ENCODE assay signal across 10 mouse cellular contexts in the genomic region with DNA sequence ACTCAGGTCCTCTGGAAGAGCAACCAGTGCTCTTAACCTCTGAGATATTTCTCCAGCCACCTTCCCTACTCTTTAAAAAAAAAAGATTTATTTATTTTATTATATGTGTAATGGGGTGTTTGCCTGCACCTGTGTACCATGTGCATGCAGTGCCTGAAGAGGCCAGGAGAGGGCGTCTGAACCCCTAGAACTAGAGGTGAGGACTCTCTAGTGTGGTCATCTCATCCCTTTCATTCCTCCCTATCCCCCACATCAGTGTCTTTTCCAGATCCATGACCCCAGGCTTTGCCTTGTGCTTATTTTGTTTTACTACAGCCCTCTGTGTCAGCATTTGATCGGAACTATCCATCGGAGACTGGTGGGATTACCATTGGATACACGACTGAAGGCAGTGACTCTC. TPM values are rescaled to one million over a fixed set of nuclear protein-coding genes. Genes with fewer than 3 reads are reported as not detected.
A peak's percentile ranks its signal among the peaks of the same experiment; 100 is the strongest.
DNase-seq lines count a peak whose midpoint lies in the region; ATAC-seq and TF ChIP-seq lines count a peak whose summit lies in the region.
"Had no signal": no experiment of that assay in that cellular context is flagged by ENCODE, and none has a peak within 500 bp of the region (broad histone marks: within the 10 kb centered on the region; RNA-seq: fewer than 3 reads in every experiment).

No protein-coding gene starts in this region.

- no peaks in the 10 kb centered on the region for H3K27me3 ChIP-seq in heart, postnatal 0 days (ENCODE audit: control insufficient read depth, insufficient read depth, low read length)
- H3K27me3 ChIP-seq in heart, embryonic 10.5 days (ENCODE audit: insufficient read depth, poor library complexity, severe bottlenecking), result no peaks in the 10 kb centered on the region
- H3K27me3 ChIP-seq in thymus, adult 2 months (ENCODE audit: control insufficient read depth, insufficient read depth, low read length), result 0 out of 2 replicates have a peak, but pooled peaks cover 2% of the 10 kb centered on the region
- no peaks in the 10 kb centered on the region for H3K27me3 ChIP-seq in neural tube, embryonic 15.5 days (replicated peaks)
- H3K27me3 ChIP-seq: heart, embryonic 15.5 days had no signal

- H3K27ac ChIP-seq in heart, postnatal 0 days (ENCODE audit: low read depth), result no peak overlapping the region
- no peak overlapping the region for H3K27ac ChIP-seq in heart, embryonic 10.5 days
- no peak overlapping the region for H3K27ac ChIP-seq in thymus, adult 2 months (ENCODE audit: control insufficient read depth, insufficient read depth, low read length)
- no peak overlapping the region for H3K27ac ChIP-seq in neural tube, embryonic 15.5 days (replicated peaks)
- H3K27ac ChIP-seq: heart, embryonic 15.5 days; macrophage had no signal

- no peak for TF ChIP-seq EP300 in heart, postnatal 0 days (IDR thresholded peaks at IDR 0.05; ENCODE audit: low read depth)

- no peak overlapping the region for H3K4me2 ChIP-seq in heart, postnatal 0 days (ENCODE audit: low read depth, low read length)
- no peak overlapping the region for H3K4me2 ChIP-seq in neural tube, embryonic 15.5 days
- H3K4me2 ChIP-seq: heart, embryonic 15.5 days had no signal

- H3K4me3 ChIP-seq in heart, postnatal 0 days (ENCODE audit: low read depth, low read length), result no peak overlapping the region
- no peak overlapping the region for H3K4me3 ChIP-seq in heart, embryonic 10.5 days
- no peak overlapping the region for H3K4me3 ChIP-seq in thymus, adult 2 months (ENCODE audit: control insufficient read depth, insufficient read depth, low read length)
- H3K4me3 ChIP-seq in neural tube, embryonic 15.5 days (replicated peaks), result no peak overlapping the region
- H3K4me3 ChIP-seq: heart, embryonic 15.5 days had no signal

- no peak for TF ChIP-seq POLR2A in thymus, adult 2 months (IDR thresholded peaks at IDR 0.05; ENCODE audit: control insufficient read depth, extremely low read depth, insufficient read depth, low read length, poor library complexity)

- H3K9ac ChIP-seq in heart, postnatal 0 days (replicated peaks; ENCODE audit: low read depth, low read length), result no peak overlapping the region
- H3K9ac ChIP-seq in neural tube, embryonic 15.5 days (replicated peaks), result no peak overlapping the region
- H3K9ac ChIP-seq: heart, embryonic 15.5 days had no signal

- WGBS in heart, postnatal 0 days, result 52% methylated on average over 4 of the region's 4 CpGs
- 56% methylated on average over 4 of the region's 4 CpGs for WGBS in heart, embryonic 10.5 days
- 68% methylated on average over 4 of the region's 4 CpGs for WGBS in thymus, adult 2 months
- WGBS in neural tube, embryonic 15.5 days, result 64% methylated on average over 4 of the region's 4 CpGs

- TF ChIP-seq CTCF in heart, postnatal 0 days (IDR thresholded peaks at IDR 0.05; ENCODE audit: low read depth), result peak; percentile 41; the same call in 1 of the 2 replicates
- no peak for TF ChIP-seq CTCF in thymus, adult 2 months (IDR thresholded peaks at IDR 0.05; ENCODE audit: borderline replicate concordance, control insufficient read depth, extremely low read depth, insufficient read depth, low read length, poor library complexity)

- no peaks in the 10 kb centered on the region for H3K4me1 ChIP-seq in heart, postnatal 0 days (ENCODE audit: control insufficient read depth, insufficient read depth)
- peaks cover 8% of the 10 kb centered on the region for H3K4me1 ChIP-seq in heart, embryonic 10.5 days
- H3K4me1 ChIP-seq in thymus, adult 2 months (replicated peaks; ENCODE audit: control insufficient read depth, insufficient read depth, low read length), result no peaks in the 10 kb centered on the region
- 0 out of 2 replicates have a peak, but pooled peaks cover 1% of the 10 kb centered on the region for H3K4me1 ChIP-seq in neural tube, embryonic 15.5 days

- ATAC-seq in heart, postnatal 0 days (ENCODE audit: insufficient read depth, low read depth), result no peak
- no peak for ATAC-seq in megakaryocyte, adult 5-6 weeks (ENCODE audit: poor library complexity, severe bottlenecking)
- ATAC-seq in frontal cortex, adult (ENCODE audit: low TSS enrichment), result no peak
- no peak for ATAC-seq in neural tube, embryonic 15.5 days (ENCODE audit: low FRiP score)

- no peaks in the 10 kb centered on the region for H3K9me3 ChIP-seq in heart, postnatal 0 days (replicated peaks; ENCODE audit: control insufficient read depth, low read length)
- H3K9me3 ChIP-seq in heart, embryonic 10.5 days, result no peaks in the 10 kb centered on the region
- H3K9me3 ChIP-seq in neural tube, embryonic 15.5 days (replicated peaks), result no peaks in the 10 kb centered on the region
- H3K9me3 ChIP-seq: heart, embryonic 15.5 days had no signal

- DNase-seq in heart, postnatal 0 days (ENCODE audit: low spot score), result no peak
- DNase-seq in heart, embryonic 10.5 days (ENCODE audit: low spot score), result no peak
- DNase-seq in thymus, adult 2 months, result peak; percentile 27
- no peak for DNase-seq in thymus, adult 18-20 months
- DNase-seq in induced T-regulatory cell, adult 2 months (ENCODE audit: low read depth), result peak; percentile 75

- H3K36me3 ChIP-seq in heart, postnatal 0 days (replicated peaks; ENCODE audit: control insufficient read depth, insufficient read depth, low read length), result no peaks in the 10 kb centered on the region
- H3K36me3 ChIP-seq in heart, embryonic 10.5 days, result no peaks in the 10 kb centered on the region
- H3K36me3 ChIP-seq in thymus, adult 2 months (ENCODE audit: control insufficient read depth, insufficient read depth, low read length), result no peaks in the 10 kb centered on the region
- H3K36me3 ChIP-seq in neural tube, embryonic 15.5 days, result no peaks in the 10 kb centered on the region
- H3K36me3 ChIP-seq: heart, embryonic 15.5 days had no signal

RNA-seq across cellular contexts. Expression of a gene that starts 5.2 kb away (rescaled TPM):
- total RNA-seq in heart, postnatal 0 days (2014; rRNA removed; ENCODE audit: low replicate concordance), result 4.5 and 5.7 TPM in 2 replicates
- polyA plus RNA-seq in heart, postnatal 0 days (2015; fragmentation: Nextera tagmentation; extraction: Ambion mirVana), result 6.9 and 7.9 TPM in 2 replicates
- polyA plus RNA-seq in heart, embryonic 10.5 days (2016; fragmentation: Nextera tagmentation; extraction: Ambion mirVana), result 0.68 and 1.6 TPM in 2 replicates
- polyA plus RNA-seq in thymus, adult 2 months (2012; rRNA removed), result 0.23 and 0.40 TPM in 2 replicates
- not detected in 2 replicates for total RNA-seq in megakaryocyte, adult 5-6 weeks (2015)
- not detected in 2 replicates for total RNA-seq in megakaryocyte, adult 5-6 weeks (2017)
- 11.9 and 12.7 TPM in 2 replicates for polyA plus RNA-seq in neural tube, embryonic 15.5 days (2015; fragmentation: Nextera tagmentation; extraction: Ambion mirVana)
- polyA plus RNA-seq: macrophage had no signal

RNA-seq across cellular contexts. Expression of a gene that starts 18.3 kb away (rescaled TPM):
- 53.6 and 96.9 TPM in 2 replicates for total RNA-seq in heart, postnatal 0 days (2014; rRNA removed; ENCODE audit: low replicate concordance)
- polyA plus RNA-seq in heart, postnatal 0 days (2015; fragmentation: Nextera tagmentation; extraction: Ambion mirVana), result 115 and 126 TPM in 2 replicates
- polyA plus RNA-seq in heart, embryonic 10.5 days (2016; fragmentation: Nextera tagmentation; extraction: Ambion mirVana), result 191 and 259 TPM in 2 replicates
- 37.0 and 43.5 TPM in 2 replicates for polyA plus RNA-seq in thymus, adult 2 months (2012; rRNA removed)
- 59.4 and 72.9 TPM in 2 replicates for total RNA-seq in megakaryocyte, adult 5-6 weeks (2015)
- 177 and 179 TPM in 2 replicates for total RNA-seq in megakaryocyte, adult 5-6 weeks (2017)
- 221 and 227 TPM in 2 replicates for polyA plus RNA-seq in neural tube, embryonic 15.5 days (2015; fragmentation: Nextera tagmentation; extraction: Ambion mirVana)

RNA-seq across cellular contexts. Expression of a gene that starts 35.9 kb away (rescaled TPM):
- not detected in 2 replicates for total RNA-seq in heart, postnatal 0 days (2014; rRNA removed; ENCODE audit: low replicate concordance)
- polyA plus RNA-seq in heart, postnatal 0 days (2015; fragmentation: Nextera tagmentation; extraction: Ambion mirVana), result not detected in 2 replicates
- not detected in 2 replicates for polyA plus RNA-seq in heart, embryonic 10.5 days (2016; fragmentation: Nextera tagmentation; extraction: Ambion mirVana)
- 0.10 and 0.12 TPM in 2 replicates for polyA plus RNA-seq in thymus, adult 2 months (2012; rRNA removed)
- total RNA-seq in megakaryocyte, adult 5-6 weeks (2015), result not detected in 2 replicates
- total RNA-seq in megakaryocyte, adult 5-6 weeks (2017), result not detected in 2 replicates
- not detected in 2 replicates for polyA plus RNA-seq in neural tube, embryonic 15.5 days (2015; fragmentation: Nextera tagmentation; extraction: Ambion mirVana)
- polyA plus RNA-seq: heart, embryonic 15.5 days; macrophage had no signal

Comparison
In these comparisons a context has a peak if more than half of its experiments do, and no peak if none do; other contexts are left out.
1. DNase-seq: peak in thymus, adult 2 months (single experiment) and induced T-regulatory cell, adult 2 months (single experiment); none in heart, postnatal 0 days (single experiment), heart, embryonic 10.5 days (single experiment) and thymus, adult 18-20 months (0 of 2).